Mouse (Mus musculus): ENCODE results near the gene Kcnj14. TPM values are rescaled to one million over a fixed set of nuclear protein-coding genes. Genes with fewer than 3 reads are reported as not detected.

The Kcnj14 gene
- polyA plus RNA-seq, 1 experiment from 2014 or later, result 0.12 TPM

DNA sequence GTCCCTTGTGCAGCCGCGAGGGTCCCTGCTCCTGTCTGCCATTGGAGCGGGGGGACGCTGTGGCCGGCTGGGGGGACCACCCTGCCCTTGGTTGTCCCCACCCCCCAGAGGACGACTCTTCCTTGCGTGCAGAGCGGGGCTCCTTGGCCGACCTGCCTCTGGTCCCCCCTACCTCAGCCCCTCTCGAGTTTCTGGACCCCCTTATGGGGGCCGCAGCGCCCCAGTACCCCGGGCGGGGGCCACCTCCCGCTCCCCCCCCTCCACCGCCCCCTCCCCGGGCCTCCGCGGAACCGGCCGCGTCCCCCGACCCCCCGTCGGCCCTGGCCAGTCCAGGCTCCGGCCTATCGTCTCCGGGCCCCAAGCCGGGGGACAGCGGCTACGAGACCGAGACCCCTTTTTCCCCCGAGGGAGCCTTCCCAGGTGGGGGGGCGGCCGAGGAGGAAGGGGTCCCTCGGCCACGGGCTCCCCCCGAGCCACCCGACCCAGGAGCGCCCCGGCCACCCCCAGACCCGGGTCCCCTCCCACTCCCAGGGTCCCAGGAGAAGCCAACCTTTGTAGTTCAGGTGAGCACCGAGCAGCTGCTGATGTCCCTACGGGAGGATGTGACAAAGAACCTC is 30.5 kb downstream of the Kcnj14 start:
- peaks cover 83% of the 10 kb centered on the region for H3K27me3 ChIP-seq
- 72% methylated on average over 43 of the region's 44 CpGs for WGBS (ENCODE audit: insufficient replicate concordance)
- no peak overlapping the region for H3K4me2 ChIP-seq
- H3K9me3 ChIP-seq (replicated peaks), result no peaks in the 10 kb centered on the region
- no peak for ATAC-seq (ENCODE audit: insufficient read depth)
- H3K4me1 ChIP-seq (replicated peaks), result peaks cover 35% of the 10 kb centered on the region
- H3K4me3 ChIP-seq (replicated peaks), result no peak overlapping the region
- H3K36me3 ChIP-seq (replicated peaks), result no peaks in the 10 kb centered on the region
- H3K27ac ChIP-seq (replicated peaks), result no peak overlapping the region
- H3K9ac ChIP-seq, result no peak overlapping the region

GRCm38 (mm10) chr7:45793240-45793639 is 31.3 kb downstream of the Kcnj14 start:
- 72% methylated on average over 24 of the region's 24 CpGs for WGBS (ENCODE audit: insufficient replicate concordance)
- H3K4me3 ChIP-seq (replicated peaks), result no peak overlapping the region
- no peak for ATAC-seq (ENCODE audit: insufficient read depth)
- H3K9me3 ChIP-seq (replicated peaks), result no peaks in the 10 kb centered on the region
- H3K27ac ChIP-seq (replicated peaks), result no peak overlapping the region
- H3K4me1 ChIP-seq (replicated peaks), result peaks cover 27% of the 10 kb centered on the region
- no peak overlapping the region for H3K4me2 ChIP-seq
- no peaks in the 10 kb centered on the region for H3K36me3 ChIP-seq (replicated peaks)
- H3K27me3 ChIP-seq, result peaks cover 81% of the 10 kb centered on the region
- no peak overlapping the region for H3K9ac ChIP-seq

GRCm38 (mm10) chr7:45791756-45792490 is 32.7 kb downstream of the Kcnj14 start:
- Histone ChIP-seq H3K36me3 (replicated peaks) (no peaks in the 10 kb centered on the region), H3K9ac (no peak overlapping the region), H3K4me1 (replicated peaks) (peaks cover 13% of the 10 kb centered on the region), H3K4me3 (replicated peaks) (no peak overlapping the region), H3K27ac (replicated peaks) (no peak overlapping the region), H3K27me3 (peaks cover 81% of the 10 kb centered on the region), H3K9me3 (replicated peaks) (no peaks in the 10 kb centered on the region), H3K4me2 (no peak overlapping the region)
- no peak for ATAC-seq (ENCODE audit: insufficient read depth)
- 55% methylated on average over 17 of the region's 17 CpGs for WGBS (ENCODE audit: insufficient replicate concordance)

- H3K9ac ChIP-seq, result no peak overlapping the region
- H3K27ac ChIP-seq (replicated peaks), result no peak overlapping the region
- ATAC-seq (ENCODE audit: insufficient read depth), result no peak
- H3K36me3 ChIP-seq (replicated peaks), result no peaks in the 10 kb centered on the region
- peaks cover 81% of the 10 kb centered on the region for H3K27me3 ChIP-seq
- no peak overlapping the region for H3K4me2 ChIP-seq
- WGBS (ENCODE audit: insufficient replicate concordance), result 41% methylated on average over 6 of the region's 6 CpGs
- no peaks in the 10 kb centered on the region for H3K9me3 ChIP-seq (replicated peaks)
- peaks cover 6% of the 10 kb centered on the region; the same call in 1 of the 2 replicates for H3K4me1 ChIP-seq (replicated peaks)
- H3K4me3 ChIP-seq (replicated peaks), result no peak overlapping the region
Measured at GRCm38 (mm10) chr7:45790721-45791120, 33.9 kb downstream of the Kcnj14 start.

DNA sequence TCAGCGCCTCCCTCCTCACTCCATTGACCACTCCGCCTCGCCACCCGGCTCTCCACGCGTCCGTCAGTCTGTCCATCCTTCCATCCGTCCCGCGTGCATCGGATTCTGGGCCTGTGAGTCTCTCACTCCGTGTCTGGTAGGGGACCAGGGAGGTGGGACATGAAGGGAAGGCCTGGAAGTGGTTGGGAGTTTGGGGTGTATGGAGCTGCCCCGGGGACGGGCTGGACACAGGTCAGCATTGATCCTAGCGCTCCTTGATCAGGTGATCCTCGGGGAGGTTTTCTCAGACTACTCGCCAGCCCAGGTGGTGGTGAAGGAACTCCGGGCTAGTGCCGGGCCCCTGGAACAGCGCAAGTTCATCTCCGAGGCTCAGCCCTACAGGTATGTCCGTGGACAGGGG is 36.9 kb downstream of the Kcnj14 start:
- Histone ChIP-seq H3K4me3 (replicated peaks) (no peak overlapping the region), H3K4me1 (replicated peaks) (peaks cover 18% of the 10 kb centered on the region), H3K4me2 (no peak overlapping the region), H3K9ac (no peak overlapping the region), H3K36me3 (replicated peaks) (no peaks in the 10 kb centered on the region), H3K9me3 (replicated peaks) (no peaks in the 10 kb centered on the region), H3K27ac (replicated peaks) (no peak overlapping the region), H3K27me3 (peaks cover 83% of the 10 kb centered on the region)
- 61% methylated on average over 22 of the region's 22 CpGs for WGBS (ENCODE audit: insufficient replicate concordance)
- no peak for ATAC-seq (ENCODE audit: insufficient read depth)

DNA sequence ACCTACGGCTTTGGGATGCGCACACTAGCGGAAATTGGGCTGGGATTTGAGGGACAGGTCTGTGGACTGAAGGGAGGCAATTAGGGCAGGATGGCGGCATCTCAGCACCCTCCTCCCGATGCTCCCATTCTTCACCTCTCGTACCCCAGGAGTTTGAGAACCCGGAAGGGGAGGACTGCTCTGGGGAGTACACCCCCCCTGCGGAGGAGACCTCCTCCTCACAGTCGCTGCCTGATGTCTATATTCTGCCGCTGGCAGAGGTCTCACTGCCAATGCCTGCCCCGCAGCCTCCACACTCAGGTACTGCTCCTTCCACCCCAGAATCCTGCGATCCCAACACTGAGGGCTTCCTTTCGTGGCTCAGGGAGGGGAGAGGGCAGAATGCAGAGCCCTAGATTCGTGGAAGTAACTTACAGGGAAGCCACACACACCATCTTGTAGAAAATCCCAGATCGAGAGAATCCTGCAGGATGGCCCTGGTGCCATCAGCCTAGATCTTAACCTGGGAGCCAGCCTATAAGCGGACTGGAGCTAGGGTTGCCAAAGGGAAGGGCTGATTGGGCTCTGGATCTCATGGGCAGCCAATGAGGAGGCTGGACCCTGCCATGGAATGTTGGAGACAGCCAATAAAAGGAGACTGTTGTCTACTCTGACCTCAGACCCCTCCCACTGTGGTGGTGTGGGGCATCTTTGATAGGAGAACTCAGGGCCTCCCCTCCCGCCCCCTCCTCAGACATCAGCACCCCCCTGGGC is 37.7 kb downstream of the Kcnj14 start:
- H3K4me1 ChIP-seq (replicated peaks), result peaks cover 18% of the 10 kb centered on the region
- no peak overlapping the region for H3K4me3 ChIP-seq (replicated peaks)
- no peak overlapping the region for H3K27ac ChIP-seq (replicated peaks)
- no peak for ATAC-seq (ENCODE audit: insufficient read depth)
- H3K36me3 ChIP-seq (replicated peaks), result no peaks in the 10 kb centered on the region
- H3K9me3 ChIP-seq (replicated peaks), result no peaks in the 10 kb centered on the region
- WGBS (ENCODE audit: insufficient replicate concordance), result 9% methylated on average over 17 of the region's 17 CpGs
- no peak overlapping the region for H3K4me2 ChIP-seq
- H3K27me3 ChIP-seq, result peaks cover 83% of the 10 kb centered on the region
- H3K9ac ChIP-seq, result no peak overlapping the region

GRCm38 (mm10) chr7:45786136-45786578 is 38.4 kb downstream of the Kcnj14 start:
- no peak overlapping the region for H3K27ac ChIP-seq (replicated peaks)
- no peak overlapping the region; the same call in 1 of the 2 replicates for H3K4me2 ChIP-seq
- no peak overlapping the region for H3K4me3 ChIP-seq (replicated peaks)
- peaks cover 81% of the 10 kb centered on the region for H3K27me3 ChIP-seq
- no peaks in the 10 kb centered on the region for H3K36me3 ChIP-seq (replicated peaks)
- H3K9me3 ChIP-seq (replicated peaks), result no peaks in the 10 kb centered on the region
- ATAC-seq (ENCODE audit: insufficient read depth), result no peak
- no peak overlapping the region for H3K9ac ChIP-seq
- peaks cover 18% of the 10 kb centered on the region for H3K4me1 ChIP-seq (replicated peaks)
- 6% methylated on average over 14 of the region's 14 CpGs for WGBS (ENCODE audit: insufficient replicate concordance)

DNA sequence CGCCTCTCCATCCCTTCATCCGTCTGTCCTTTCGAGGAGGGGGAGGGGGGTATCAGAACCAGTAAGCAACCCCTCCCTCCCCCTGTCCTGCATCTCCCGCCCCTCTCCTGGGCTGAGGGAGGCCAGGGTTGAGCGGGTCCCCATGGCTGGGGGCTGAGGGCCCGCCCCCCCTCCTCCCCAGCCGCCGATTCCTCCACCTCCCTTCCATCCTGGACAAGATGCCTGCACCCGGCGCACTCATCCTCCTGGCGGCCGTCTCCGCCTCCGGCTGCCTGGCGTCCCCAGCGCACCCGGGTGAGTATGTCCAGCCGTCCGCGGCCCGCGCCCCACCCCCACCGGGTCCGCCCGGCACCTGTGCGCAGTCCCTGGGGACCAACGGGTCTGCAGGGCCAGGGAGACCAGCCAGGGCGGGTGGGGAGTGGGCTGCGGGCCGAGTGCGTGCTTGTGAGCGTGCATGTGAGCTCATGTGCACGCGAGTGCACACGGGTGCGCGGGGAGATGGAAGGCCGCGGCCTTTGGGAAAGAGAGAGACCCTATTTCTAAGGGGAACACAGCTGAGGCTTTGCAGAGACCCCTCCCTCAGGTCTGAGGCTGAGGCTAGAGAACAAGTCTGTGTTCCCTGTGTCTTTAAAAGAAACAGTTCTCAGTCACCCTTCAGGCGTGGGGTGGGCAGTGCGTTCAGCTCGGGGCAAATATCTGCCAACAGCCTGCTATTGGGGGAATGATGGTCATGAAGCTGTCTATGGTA is 39.0 kb downstream of the Kcnj14 start:
- peak overlapping the region; percentile 18; the same call in 1 of the 2 replicates for H3K4me3 ChIP-seq (replicated peaks)
- H3K9me3 ChIP-seq (replicated peaks), result no peaks in the 10 kb centered on the region
- no peak overlapping the region for H3K9ac ChIP-seq
- H3K27ac ChIP-seq (replicated peaks), result no peak overlapping the region
- no peak for ATAC-seq (ENCODE audit: insufficient read depth)
- no peaks in the 10 kb centered on the region for H3K36me3 ChIP-seq (replicated peaks)
- H3K27me3 ChIP-seq, result peaks cover 80% of the 10 kb centered on the region
- peaks cover 18% of the 10 kb centered on the region for H3K4me1 ChIP-seq (replicated peaks)
- WGBS (ENCODE audit: insufficient replicate concordance), result 2% methylated on average over 40 of the region's 42 CpGs
- peak overlapping the region; percentile 15; the same call in 1 of the 2 replicates for H3K4me2 ChIP-seq

DNA sequence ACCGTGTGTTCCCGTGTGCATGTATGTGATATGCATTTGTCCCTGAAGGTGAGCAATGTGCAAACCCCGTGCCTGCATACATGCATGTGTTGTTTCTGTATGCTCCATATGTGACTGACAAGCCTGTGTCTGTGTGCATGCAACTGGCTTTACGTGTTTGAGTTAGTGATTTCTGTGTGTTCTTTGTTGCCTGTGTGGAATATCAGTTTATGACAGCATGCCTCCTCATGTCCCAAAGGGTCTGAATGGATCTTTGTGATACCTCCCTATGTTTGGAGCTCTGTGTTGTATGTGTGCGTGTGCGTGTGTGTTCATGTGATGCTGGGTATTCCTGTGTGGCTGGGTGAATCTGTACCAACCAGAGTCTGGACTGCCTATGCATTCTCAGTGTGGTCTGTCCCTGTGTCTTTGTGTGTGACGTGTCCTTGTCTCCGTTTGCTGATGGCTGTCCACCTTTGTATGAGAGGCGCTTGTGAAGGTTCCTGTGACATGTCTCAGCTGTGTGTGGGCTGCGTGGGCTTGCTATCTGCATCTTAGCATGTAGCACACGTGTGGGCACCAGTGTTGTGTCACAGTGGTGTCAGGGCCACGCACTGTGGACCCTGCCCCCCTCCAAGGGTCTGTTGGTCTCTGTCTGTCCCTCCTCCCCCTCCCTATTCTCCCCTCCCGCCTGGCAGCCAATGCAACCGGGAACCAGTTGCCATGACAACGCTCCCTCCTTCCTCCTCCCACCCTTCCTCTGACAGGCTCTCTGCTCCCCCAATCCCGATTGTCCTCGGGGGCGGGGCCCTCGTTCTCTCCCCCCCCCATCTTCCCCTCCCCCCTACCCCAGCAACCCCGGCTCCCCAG is 39.8 kb downstream of the Kcnj14 start, which contains the start of gene Sult2b1:
Gene Sult2b1 (minus strand): TSS at position 146 of the 849 bp plus-strand sequence.
- WGBS (ENCODE audit: insufficient replicate concordance), result 23% methylated on average over 20 of the region's 20 CpGs
- Histone ChIP-seq H3K4me1 (replicated peaks) (peaks cover 18% of the 10 kb centered on the region), H3K27me3 (peaks cover 81% of the 10 kb centered on the region), H3K4me3 (replicated peaks) (peak within 1 kb of the TSS; percentile 56), H3K9me3 (replicated peaks) (no peaks in the 10 kb centered on the region), H3K36me3 (replicated peaks) (no peaks in the 10 kb centered on the region), H3K4me2 (peak within 1 kb of the TSS; percentile 72), H3K27ac (replicated peaks) (no peak within 1 kb of the TSS), H3K9ac (peak within 1 kb of the TSS; percentile 23; the same call in 1 of the 2 replicates)
- no peak for ATAC-seq (ENCODE audit: insufficient read depth)

DNA sequence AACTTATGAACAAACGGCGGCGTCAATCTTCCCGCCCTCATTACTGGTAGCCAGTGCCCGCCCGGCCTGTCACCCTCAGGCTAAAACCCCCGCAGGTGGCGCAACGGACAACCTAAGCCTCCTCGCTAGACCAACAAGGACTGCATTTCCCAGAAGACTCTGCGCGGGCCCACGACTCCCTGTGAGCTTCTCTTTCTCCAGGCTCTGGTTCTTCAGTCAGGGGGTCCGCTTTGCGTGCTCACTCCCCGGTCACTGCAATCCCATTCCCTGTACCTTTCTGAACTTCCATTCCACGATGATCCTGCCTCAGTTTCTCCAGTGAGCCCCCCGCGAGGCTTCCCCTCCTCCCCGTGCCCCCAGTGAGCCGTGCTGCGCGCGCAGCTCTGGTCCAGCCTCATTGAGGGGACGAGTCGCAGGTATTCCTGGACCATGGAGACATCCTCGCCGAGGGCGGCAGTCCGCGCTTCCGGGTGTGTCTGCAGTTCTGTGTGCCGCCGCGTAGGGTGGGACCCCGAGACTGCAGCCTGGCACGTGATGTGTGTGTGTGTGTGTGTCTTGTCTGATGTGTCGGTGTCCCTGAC is 41.0 kb downstream of the Kcnj14 start, which contains the start of gene Lmtk3:
Gene Lmtk3 (plus strand): TSS at position 228 of the 581 bp plus-strand sequence.
- Histone ChIP-seq H3K9ac (peak within 1 kb of the TSS; percentile 23; the same call in 1 of the 2 replicates), H3K36me3 (replicated peaks) (no peaks in the 10 kb centered on the region), H3K4me1 (replicated peaks) (peaks cover 23% of the 10 kb centered on the region), H3K9me3 (replicated peaks) (no peaks in the 10 kb centered on the region), H3K4me3 (replicated peaks) (peak within 1 kb of the TSS; percentile 56), H3K27me3 (peaks cover 85% of the 10 kb centered on the region), H3K27ac (replicated peaks) (no peak within 1 kb of the TSS), H3K4me2 (peak within 1 kb of the TSS; percentile 72)
- under 1% methylated on average over 38 of the region's 38 CpGs for WGBS (ENCODE audit: insufficient replicate concordance)
- peak; percentile 41 for ATAC-seq (ENCODE audit: insufficient read depth)
